Mouse (Mus musculus) liver, embryonic 13.5 days (tissue): ENCODE measurements around the gene Akr1b3. TPM values are rescaled to one million over a fixed set of nuclear protein-coding genes. Genes with fewer than 3 reads are reported as not detected.
"Not testable (repeated sequence)": the region's sequence is repeated elsewhere in the genome, so short reads cannot be mapped to it uniquely, and the experiment has no call there.

Experiments used
- ATAC-seq: fragments of 200-750 bp; cut with Nextera tagmentation; 2 replicates; pipeline ENCODE4 v1.8.0; 2017; ENCODE audit warnings: low read depth, mild to moderate bottlenecking, moderate number of reproducible peaks, moderate library complexity
- DNase-seq: peaks from one replicate; pipeline ENCODE4 v3.0.0; 2022
- H3K27ac ChIP-seq: fragments of 300-500 bp; sonication (generic); 2 replicates; pipeline ENCODE4 v1.5.1; 2015; ENCODE audit warnings: moderate library complexity, mild to moderate bottlenecking, inconsistent platforms
- H3K27me3 ChIP-seq: fragments of 300-500 bp; sonication (generic); 2 replicates; pipeline ENCODE4 v1.6.1; 2015; ENCODE audit warnings: mild to moderate bottlenecking, inconsistent platforms
- H3K36me3 ChIP-seq: fragments of 300-500 bp; sonication (generic); 2 replicates; pipeline ENCODE4 v1.6.1; 2015; ENCODE audit warnings: mild to moderate bottlenecking, inconsistent platforms
- H3K4me1 ChIP-seq: fragments of 300-500 bp; sonication (generic); replicated peaks from 2 replicates; pipeline ENCODE4 v1.6.1; 2015; ENCODE audit warnings: inconsistent platforms
- H3K4me2 ChIP-seq: fragments of 300-500 bp; sonication (generic); 2 replicates; pipeline ENCODE4 v1.6.1; 2015; ENCODE audit warnings: inconsistent platforms, mild to moderate bottlenecking, moderate library complexity
- H3K4me3 ChIP-seq: fragments of 300-500 bp; sonication (generic); replicated peaks from 2 replicates; pipeline ENCODE4 v1.5.1; 2015; ENCODE audit warnings: mild to moderate bottlenecking, inconsistent platforms
- H3K9ac ChIP-seq: fragments of 300-500 bp; sonication (generic); 2 replicates; pipeline ENCODE4 v1.6.1; 2015; ENCODE audit warnings: mild to moderate bottlenecking, inconsistent platforms
- H3K9me3 ChIP-seq: fragments of 300-500 bp; sonication (generic); replicated peaks from 2 replicates; pipeline ENCODE4 v1.6.1; 2016; ENCODE audit warnings: inconsistent platforms
- WGBS: fragments of 180-500 bp; shearing (Covaris S2); methylation state at CpG from one replicate; pipeline ENCODE4 v1.1.7; 2015; ENCODE audit not compliant: insufficient replicate concordance; 5-methylcytosine and 5-hydroxymethylcytosine counted together
- polyA plus RNA-seq: library from polyadenylated mRNA; unstranded; fragments of >200 nt; fragmentation: Nextera tagmentation; extraction: Ambion mirVana; gene quantifications from 2 replicates; pipeline ENCODE4 v1.2.1, GENCODE M21; 2015

Gene Akr1b3
- polyA plus RNA-seq, 1 experiment from 2014 or later: 64.2 TPM

GRCm38 (mm10) chr6:34346096-34346898 is 29.0 kb upstream of the Akr1b3 start:
- no peaks in the 10 kb centered on the region; the same call in 1 of the 2 replicates for H3K4me1 ChIP-seq
- 47% methylated on average over 14 of the region's 14 CpGs for WGBS
- H3K9ac ChIP-seq: no peak overlapping the region
- no peak overlapping the region for H3K4me2 ChIP-seq
- H3K27me3 ChIP-seq: no peaks in the 10 kb centered on the region
- H3K36me3 ChIP-seq: no peaks in the 10 kb centered on the region
- peak; percentile 25 for DNase-seq
- no peak overlapping the region for H3K27ac ChIP-seq
- H3K4me3 ChIP-seq: no peak overlapping the region
- H3K9me3 ChIP-seq: no peaks in the 10 kb centered on the region
- ATAC-seq: no peak

DNA sequence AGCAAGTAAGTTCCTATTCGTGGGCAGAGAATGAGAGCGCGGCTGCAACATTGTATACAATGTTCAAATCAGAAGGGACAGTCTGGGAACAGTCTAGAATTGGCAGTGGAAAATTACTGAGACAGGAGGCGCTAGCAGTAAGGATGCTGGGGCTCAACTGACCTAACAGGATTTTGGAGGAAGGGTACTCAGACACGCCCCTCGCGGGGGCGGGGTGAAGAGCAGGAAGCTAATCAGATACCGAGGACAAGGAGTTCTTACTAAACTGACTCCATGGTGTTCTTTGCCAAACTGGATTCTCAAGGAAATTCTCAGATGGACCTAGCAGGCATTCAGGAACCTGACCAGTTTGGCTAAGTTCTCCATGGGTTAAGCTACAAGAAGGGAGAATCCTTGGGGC is 27.7 kb upstream of the Akr1b3 start:
- ATAC-seq (no peak), DNase-seq (no peak)
- 20% methylated on average over 9 of the region's 9 CpGs for WGBS
- no peak overlapping the region for H3K9ac ChIP-seq
- H3K36me3 ChIP-seq: no peaks in the 10 kb centered on the region
- no peak overlapping the region for H3K27ac ChIP-seq
- H3K4me3 ChIP-seq: no peak overlapping the region
- no peaks in the 10 kb centered on the region for H3K9me3 ChIP-seq
- H3K4me2 ChIP-seq: no peak overlapping the region
- no peaks in the 10 kb centered on the region for H3K27me3 ChIP-seq
- H3K4me1 ChIP-seq: no peaks in the 10 kb centered on the region; the same call in 1 of the 2 replicates

- DNase-seq: no peak
- no peaks in the 10 kb centered on the region for H3K9me3 ChIP-seq
- no peaks in the 10 kb centered on the region for H3K36me3 ChIP-seq
- H3K27me3 ChIP-seq: no peaks in the 10 kb centered on the region
- no peak for ATAC-seq
- no peaks in the 10 kb centered on the region; the same call in 1 of the 2 replicates for H3K4me1 ChIP-seq
- no peak overlapping the region for H3K27ac ChIP-seq
- H3K9ac ChIP-seq: no peak overlapping the region
- H3K4me3 ChIP-seq: no peak overlapping the region
- H3K4me2 ChIP-seq: no peak overlapping the region
- 44% methylated on average over 10 of the region's 10 CpGs for WGBS
These were observed 27.0 kb upstream of the Akr1b3 start for GRCm38 (mm10) chr6:34344135-34344850.

GRCm38 (mm10) chr6:34343426-34343825 is 26.1 kb upstream of the Akr1b3 start:
- Histone ChIP-seq H3K9ac (no peak overlapping the region), H3K27ac (no peak overlapping the region), H3K9me3 (no peaks in the 10 kb centered on the region), H3K4me1 (no peaks in the 10 kb centered on the region; the same call in 1 of the 2 replicates), H3K36me3 (no peaks in the 10 kb centered on the region), H3K4me2 (no peak overlapping the region), H3K27me3 (no peaks in the 10 kb centered on the region), H3K4me3 (no peak overlapping the region)
- 72% methylated on average over 6 of the region's 6 CpGs for WGBS
- ATAC-seq: no peak
- no peak for DNase-seq

DNA sequence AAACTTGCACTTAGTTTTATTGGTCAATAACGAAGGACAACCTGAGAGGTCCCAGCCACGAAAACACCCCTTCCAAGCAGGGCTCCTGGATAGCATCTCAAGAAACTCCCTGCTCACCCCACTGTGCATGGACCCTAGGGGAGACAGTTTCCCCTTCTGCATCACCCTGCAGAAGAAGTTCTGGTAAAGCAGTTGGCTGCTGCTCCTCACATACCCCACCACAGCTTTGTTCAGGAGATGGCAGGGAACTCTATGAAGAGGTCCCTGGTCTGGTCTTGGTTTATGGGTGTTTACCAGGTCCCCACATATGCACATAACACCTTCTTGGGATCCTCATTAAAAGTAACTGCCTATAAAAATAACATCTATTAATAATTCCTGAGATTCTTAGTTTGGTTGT is 25.2 kb upstream of the Akr1b3 start:
- ATAC-seq (no peak), DNase-seq (no peak)
- no peaks in the 10 kb centered on the region for H3K9me3 ChIP-seq
- 64% methylated on average over 2 of the region's 2 CpGs for WGBS
- H3K27me3 ChIP-seq: no peaks in the 10 kb centered on the region
- H3K4me1 ChIP-seq: no peaks in the 10 kb centered on the region; the same call in 1 of the 2 replicates
- no peak overlapping the region for H3K27ac ChIP-seq
- H3K36me3 ChIP-seq: no peaks in the 10 kb centered on the region
- no peak overlapping the region for H3K4me3 ChIP-seq
- no peak overlapping the region for H3K9ac ChIP-seq
- no peak overlapping the region for H3K4me2 ChIP-seq

DNA sequence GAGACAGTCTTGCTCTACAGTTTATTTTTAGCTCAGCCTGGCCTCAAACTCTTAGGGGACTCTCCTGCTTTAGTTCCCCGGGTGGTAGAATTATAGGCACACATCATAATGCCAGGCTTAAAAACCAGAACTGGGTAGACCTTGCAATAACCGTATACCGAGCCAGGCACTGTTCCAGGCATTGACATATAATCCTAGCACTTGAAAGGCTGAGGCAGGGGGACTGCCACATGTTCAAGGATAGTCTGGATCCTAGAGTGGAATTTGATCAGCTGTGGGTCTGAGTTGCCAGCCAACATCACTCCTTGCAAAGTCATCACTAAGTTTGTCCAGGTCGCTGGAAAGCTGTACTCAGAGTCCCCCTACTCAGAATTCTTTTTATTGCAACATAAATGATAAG is 24.7 kb upstream of the Akr1b3 start:
- H3K27ac ChIP-seq: no peak overlapping the region

GRCm38 (mm10) chr6:34337799-34338198 is 20.5 kb upstream of the Akr1b3 start:
- no peak overlapping the region for H3K4me2 ChIP-seq
- 50% methylated on average over 2 of the region's 2 CpGs for WGBS
- ATAC-seq: no peak

More for the DNA sequence above, 24.7 kb upstream of the Akr1b3 start:
- Histone ChIP-seq H3K9ac (no peak overlapping the region), H3K9me3 (no peaks in the 10 kb centered on the region), H3K36me3 (no peaks in the 10 kb centered on the region), H3K4me2 (no peak overlapping the region), H3K4me1 (no peaks in the 10 kb centered on the region; the same call in 1 of the 2 replicates), H3K27me3 (no peaks in the 10 kb centered on the region), H3K4me3 (no peak overlapping the region)
- no peak for DNase-seq
- ATAC-seq: no peak
- WGBS: 68% methylated on average over 4 of the region's 4 CpGs

GRCm38 (mm10) chr6:34334673-34335072 is 17.4 kb upstream of the Akr1b3 start:
- no peaks in the 10 kb centered on the region for H3K27me3 ChIP-seq
- 62% methylated on average over 5 of the region's 5 CpGs for WGBS
- no peak overlapping the region for H3K4me2 ChIP-seq
- no peak for ATAC-seq
- no peak overlapping the region for H3K4me3 ChIP-seq
- H3K4me1 ChIP-seq: no peaks in the 10 kb centered on the region
- H3K27ac ChIP-seq: no peak overlapping the region
- H3K9me3 ChIP-seq: no peaks in the 10 kb centered on the region
- H3K9ac ChIP-seq: no peak overlapping the region
- H3K36me3 ChIP-seq: no peaks in the 10 kb centered on the region
- no peak for DNase-seq

More at GRCm38 (mm10) chr6:34337799-34338198, 20.5 kb upstream of the Akr1b3 start:
- Histone ChIP-seq H3K4me1 (no peaks in the 10 kb centered on the region), H3K9ac (no peak overlapping the region), H3K27me3 (no peaks in the 10 kb centered on the region), H3K27ac (no peak overlapping the region), H3K4me3 (no peak overlapping the region), H3K36me3 (no peaks in the 10 kb centered on the region), H3K9me3 (no peaks in the 10 kb centered on the region)
- no peak for DNase-seq

DNA sequence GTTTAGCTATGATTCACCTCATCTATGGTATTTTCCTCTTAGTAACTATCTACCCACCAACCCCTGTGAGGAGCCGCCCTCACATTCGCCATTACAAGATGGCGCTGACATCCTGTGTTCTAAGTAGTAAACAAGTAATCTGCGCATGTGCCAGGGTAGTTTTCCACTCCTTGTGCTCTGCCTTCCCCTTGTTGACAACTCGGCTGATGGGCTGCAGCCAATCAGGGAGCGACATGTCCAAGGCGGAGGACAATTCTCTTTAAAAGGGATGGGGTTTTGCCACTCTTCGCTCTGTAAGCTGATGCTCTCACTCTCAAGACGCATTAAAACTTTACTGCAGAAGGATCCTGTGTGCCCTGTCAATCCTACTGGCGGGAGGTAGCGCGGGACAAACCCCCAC is 14.5 kb upstream of the Akr1b3 start:
- ATAC-seq, H3K27ac ChIP-seq, DNase-seq, H3K4me2 ChIP-seq, H3K36me3 ChIP-seq, H3K9ac ChIP-seq, H3K4me1 ChIP-seq, H3K9me3 ChIP-seq, H3K27me3 ChIP-seq, H3K4me3 ChIP-seq: not testable (repeated sequence)
- 75% methylated on average over 12 of the region's 12 CpGs for WGBS

- 25% methylated on average over 5 of the region's 5 CpGs for WGBS
- Histone ChIP-seq H3K9me3 (no peaks in the 10 kb centered on the region), H3K4me1 (no peaks in the 10 kb centered on the region), H3K9ac (no peak overlapping the region), H3K4me2 (no peak overlapping the region), H3K27me3 (no peaks in the 10 kb centered on the region), H3K27ac (no peak overlapping the region), H3K4me3 (no peak overlapping the region), H3K36me3 (no peaks in the 10 kb centered on the region)
- DNase-seq (no peak), ATAC-seq (no peak)
These were observed 14.1 kb upstream of the Akr1b3 start for GRCm38 (mm10) chr6:34331379-34331778.

DNA sequence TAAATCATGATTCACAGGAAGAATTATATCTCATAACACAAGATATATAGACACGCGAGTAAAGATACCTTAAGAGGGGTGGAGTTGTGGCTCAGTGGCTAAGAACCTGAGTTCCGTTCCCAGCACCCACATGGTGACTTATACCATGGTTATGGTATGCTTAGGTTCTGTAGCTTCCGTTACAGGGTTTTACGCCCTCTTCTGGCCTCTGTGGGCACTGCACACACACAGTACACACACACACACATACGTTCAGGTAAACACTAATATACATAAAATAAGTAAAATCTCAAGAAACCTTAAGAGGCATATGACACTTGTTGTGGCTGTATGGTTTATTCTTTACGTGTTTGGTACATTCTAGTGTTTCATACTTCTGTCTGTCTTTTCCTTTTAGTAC is 4.8 kb upstream of the Akr1b3 start:
- H3K36me3 ChIP-seq: no peaks in the 10 kb centered on the region
- no peak overlapping the region for H3K4me3 ChIP-seq
- peaks cover 7% of the 10 kb centered on the region for H3K4me1 ChIP-seq
- H3K4me2 ChIP-seq: no peak overlapping the region
- WGBS: 80% methylated on average over 7 of the region's 7 CpGs
- DNase-seq: no peak
- no peak overlapping the region for H3K9ac ChIP-seq
- H3K27ac ChIP-seq: no peak overlapping the region
- ATAC-seq: no peak
- no peaks in the 10 kb centered on the region for H3K9me3 ChIP-seq
- H3K27me3 ChIP-seq: no peaks in the 10 kb centered on the region
